Mouse (Mus musculus) thymus, postnatal 25 days (tissue): Measurements from ENCODE around the gene Il4ra.

Experiments
- DNase-seq: peaks from one replicate; pipeline ENCODE4 v3.0.0; 2022

Il4ra gene

DNA sequence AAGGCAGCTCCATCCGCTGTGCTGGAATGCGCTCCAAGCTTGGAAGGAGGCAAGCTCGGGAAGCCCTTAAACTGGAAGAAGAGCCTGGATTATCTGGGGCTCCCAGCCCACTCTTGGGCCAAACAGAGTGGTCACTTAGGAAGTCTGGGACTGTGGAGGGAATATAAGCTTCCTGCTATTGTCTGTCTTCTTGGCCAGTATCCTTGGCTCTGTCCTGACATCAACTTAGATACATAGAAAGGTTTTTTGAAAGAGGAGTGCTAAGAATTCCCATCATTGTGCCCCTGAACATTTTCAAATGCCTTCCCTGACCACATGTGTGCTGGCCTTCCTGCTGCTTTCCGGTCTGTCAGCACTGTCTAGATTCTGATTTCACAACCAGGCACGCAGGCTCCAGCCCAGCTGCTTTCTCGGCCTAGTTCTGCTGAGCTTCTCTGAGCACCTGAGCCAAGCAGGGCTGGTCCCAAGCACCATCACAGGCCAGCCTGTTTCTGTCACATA, 989 bp upstream of the Il4ra start:
- no peak for DNase-seq

DNA sequence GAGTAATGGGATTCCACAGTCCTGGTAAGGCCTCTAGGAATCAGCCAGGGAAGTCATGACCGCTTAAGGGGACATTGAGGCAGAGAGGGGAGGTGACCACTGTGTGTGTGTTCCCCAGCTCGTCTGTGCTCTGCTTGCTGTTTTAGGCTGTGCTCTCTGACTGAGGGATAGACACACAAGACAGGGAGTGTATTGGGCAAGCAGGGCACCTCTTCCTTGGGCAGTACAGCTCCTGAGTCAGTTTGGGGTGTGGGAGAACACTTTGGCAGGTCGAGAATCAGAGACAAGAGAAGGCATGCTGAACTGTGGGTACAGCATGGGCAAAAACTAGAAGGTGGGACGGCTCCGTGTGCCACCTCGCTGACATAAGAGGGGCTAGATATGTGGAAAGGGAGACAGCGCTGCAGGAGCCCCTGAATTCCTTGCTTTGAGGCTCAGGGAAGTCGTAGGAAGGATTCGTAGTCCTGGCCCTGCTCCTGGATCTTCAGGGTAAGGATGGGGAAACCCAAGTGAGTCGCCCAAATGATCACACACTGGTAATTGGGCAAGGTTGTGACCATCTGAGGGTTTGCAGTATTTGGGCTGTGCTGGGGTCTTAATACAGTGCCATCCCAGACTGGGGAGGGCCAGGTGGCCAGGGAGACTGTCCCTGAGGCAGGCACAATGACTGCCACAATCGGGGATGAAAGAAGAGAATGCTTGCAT, 1.1 kb downstream of the Il4ra start:
- DNase-seq = peak; percentile 35

DNA sequence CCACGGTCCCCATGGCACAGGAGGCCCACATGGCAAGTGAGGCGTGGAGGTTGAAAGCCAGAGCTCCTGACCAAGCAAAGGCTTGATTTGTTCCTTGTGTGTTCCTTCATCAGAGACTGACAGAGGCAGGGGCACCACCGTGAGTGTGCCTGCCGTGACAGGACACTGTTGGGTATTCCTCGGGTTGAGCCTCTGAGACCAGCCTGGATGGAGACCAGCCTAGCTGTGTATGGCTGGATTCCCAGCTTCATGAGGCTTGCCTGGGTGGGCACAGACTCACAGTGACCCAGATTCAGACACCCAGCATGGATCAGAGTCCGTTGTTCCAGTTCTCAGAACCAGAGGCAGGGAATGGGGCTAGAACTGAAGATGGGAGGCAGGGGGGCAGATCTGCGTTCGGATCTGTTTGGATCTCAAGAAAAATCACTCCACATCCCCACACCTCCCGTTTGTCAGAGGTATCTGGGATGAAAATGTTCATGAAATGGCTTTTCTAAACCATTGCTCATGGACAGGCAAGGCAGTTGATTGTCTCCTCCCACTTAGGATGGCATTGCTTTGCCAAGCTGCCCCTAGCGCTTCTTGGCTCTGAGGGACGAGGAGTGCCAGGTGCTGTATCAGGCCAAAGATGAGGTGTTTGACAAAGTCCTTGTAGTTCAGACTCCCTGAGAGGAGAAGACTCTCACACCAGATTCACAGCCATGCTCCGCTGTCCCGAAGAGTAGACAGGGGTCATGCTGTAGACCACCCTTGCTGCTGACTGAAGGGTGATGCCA, 1.9 kb downstream of the Il4ra start:
- DNase-seq = no peak

DNA sequence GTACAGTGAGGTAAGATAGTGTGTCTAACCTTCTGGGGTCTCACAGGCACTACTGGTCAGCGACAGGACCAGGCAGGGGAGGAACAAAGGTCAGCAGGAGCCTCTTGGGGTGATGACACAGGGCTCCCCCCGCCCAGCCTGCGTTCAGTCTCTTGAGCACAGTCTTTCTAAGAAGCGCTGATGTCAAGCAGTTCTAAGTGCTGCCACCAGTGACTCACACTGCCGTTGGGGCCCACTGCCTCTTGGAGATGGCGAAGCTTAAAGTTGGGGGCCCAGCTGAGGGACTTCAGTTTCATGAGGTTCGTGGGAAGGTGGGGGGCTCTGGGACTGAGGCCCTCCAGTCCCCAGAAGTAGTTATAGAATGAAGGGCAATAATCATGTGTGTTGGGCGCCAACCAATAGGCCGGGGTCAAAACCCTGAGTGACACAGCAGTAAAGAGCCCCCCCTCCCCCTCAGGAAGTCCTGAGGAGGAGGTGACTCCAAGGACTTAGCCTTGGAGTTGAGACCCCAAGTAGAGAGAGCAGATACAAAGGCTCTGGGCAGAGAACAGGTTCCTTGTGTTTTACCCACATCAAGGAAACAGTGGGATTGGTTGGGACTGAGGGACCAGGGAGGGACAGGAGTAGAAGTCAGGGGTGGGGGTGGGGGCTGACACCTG, 2.7 kb downstream of the Il4ra start:
- DNase-seq = peak; percentile 50

GRCm38 (mm10) chr7:125555351-125555872, 3.5 kb downstream of the Il4ra start:
- peak; percentile 50 for DNase-seq

DNA sequence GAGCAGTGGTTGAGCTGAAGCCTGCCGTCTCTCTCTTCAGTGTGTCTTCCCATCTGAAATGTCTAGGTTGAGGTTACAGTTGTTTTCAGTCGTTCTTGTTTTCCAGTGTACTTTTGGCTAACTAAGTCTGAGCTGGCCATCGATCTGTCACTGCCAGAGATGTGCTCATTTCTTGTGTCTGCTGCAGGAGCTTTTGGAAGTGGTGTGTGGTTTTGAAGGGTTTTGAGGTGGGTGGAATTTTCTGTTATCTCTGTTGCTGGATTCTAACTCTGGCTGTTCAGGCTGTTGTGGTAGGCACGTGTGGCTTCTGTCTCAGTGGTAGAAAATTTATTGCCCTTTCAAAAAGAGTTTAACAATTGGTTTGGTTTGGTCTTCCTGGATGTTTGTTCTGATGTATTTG, 4.2 kb downstream of the Il4ra start:
- peak; percentile 46 for DNase-seq

- peak; percentile 87 for DNase-seq
Measured at GRCm38 (mm10) chr7:125556865-125557264, 4.9 kb downstream of the Il4ra start.

DNA sequence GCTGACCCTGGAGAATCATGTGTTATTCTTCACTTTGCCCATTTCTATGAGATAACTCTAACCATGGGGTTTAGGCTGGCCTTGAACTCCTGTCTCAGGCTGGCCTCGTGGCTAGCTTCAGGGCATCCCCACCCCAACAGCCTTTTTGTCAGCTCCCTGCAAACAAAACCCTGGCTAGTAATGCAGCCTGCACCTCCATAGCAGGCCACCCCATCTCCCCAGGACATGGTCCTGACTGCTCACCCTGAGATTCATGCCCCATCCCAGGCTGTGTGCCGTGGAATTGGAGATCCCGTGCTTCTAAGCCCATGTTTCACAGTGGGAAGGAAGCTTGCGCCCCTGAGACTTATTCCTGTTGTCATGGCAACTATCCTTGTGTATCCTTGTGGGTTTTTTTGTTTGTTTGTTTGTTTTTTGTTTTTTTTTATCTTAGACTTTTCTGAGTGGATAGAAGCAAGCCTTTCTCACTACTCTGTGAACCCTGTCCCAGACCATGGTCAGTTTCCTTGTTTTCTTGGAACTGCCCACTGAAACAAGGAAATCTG, 6.6 kb downstream of the Il4ra start:
- no peak for DNase-seq

DNA sequence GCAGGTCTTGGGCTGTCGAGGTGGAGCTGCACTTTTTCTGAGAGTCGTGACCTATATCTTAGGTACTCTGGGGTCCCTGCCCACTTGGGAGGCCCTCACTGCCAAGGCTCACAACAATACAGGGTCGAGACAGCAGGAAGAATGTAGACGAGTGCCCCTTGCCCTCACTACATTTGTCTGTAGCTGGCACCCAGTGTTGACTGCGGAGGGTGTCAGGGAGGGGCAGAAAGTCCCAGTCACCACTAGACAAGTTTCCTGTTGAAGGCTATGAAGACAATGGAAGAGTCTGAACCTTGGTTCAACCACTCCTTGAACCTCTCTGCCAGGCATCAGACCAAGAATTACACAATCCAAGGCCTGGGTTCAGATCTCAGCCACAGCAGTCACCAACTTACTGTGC, 7.1 kb downstream of the Il4ra start:
- DNase-seq = peak; percentile 45

DNA sequence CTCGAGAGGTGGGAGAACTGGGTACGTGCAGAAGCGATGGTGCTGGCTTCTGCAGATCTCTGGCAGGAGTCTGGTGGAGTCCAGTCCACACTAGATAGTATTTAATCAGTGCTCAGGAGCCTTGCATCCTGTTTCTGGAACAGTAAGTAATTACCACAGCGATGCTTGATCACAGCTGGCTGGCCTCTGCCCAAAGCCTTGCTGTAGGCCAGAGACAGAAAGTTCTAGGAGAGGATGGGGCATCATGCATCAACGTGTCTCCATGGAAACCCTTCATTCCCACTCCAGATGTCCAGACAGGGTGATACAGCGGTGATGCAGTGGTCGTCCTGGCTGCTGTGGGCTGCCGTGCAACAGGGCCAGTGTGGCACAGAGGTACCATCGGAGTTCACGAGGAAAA, 7.6 kb downstream of the Il4ra start:
- no peak for DNase-seq

GRCm38 (mm10) chr7:125560146-125560785, 8.3 kb downstream of the Il4ra start:
- peak; percentile 47 for DNase-seq

DNA sequence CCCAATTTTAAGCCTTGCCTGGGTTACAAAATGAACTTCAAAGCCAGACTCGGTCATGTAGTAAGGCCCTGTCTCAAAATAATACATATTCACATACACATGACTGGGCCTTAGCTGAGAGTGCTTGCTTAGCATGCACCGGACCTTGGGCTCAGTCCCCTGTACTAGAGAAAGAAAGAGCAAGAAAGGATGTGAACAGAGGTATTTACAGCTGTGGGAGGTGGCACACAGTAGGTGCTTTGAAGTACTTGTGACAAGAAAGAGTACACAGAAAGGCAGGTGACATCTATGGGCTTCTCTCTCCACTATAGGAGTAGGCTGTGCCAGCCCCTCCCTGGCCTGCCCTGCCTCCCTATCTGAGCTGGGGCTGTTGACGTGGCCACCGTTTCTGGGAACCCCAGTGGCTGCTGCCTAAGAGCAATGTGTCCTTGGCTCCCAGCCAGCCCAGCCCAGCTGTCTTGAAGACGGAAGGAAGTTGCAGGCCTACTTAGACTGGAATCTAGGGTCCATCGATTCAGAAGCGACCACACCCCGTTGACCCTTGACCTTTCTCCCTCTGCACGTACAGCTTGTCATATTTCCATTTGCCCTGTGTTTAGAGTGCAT, 9.3 kb downstream of the Il4ra start:
- peak; percentile 52 for DNase-seq

DNA sequence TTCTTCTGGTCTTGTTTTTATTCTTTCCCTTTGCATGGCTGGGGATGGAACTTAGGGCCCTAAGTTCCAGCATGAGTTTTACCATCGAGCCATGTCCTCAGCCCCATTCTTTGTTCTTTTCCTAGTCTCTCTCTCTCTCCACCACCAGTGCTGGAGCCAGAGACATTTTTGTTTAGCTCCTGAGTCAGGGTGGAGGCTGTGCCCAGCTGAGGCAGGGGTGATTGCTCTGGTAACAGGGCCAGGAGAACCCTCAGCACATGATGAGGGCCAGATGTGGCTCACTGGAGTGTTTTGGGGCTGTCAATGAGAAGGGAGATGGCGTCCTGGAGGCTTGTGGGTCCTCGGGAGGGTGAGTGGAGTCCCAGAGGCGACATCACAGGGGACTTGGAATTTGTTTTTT, 10.5 kb downstream of the Il4ra start:
- no peak for DNase-seq

DNA sequence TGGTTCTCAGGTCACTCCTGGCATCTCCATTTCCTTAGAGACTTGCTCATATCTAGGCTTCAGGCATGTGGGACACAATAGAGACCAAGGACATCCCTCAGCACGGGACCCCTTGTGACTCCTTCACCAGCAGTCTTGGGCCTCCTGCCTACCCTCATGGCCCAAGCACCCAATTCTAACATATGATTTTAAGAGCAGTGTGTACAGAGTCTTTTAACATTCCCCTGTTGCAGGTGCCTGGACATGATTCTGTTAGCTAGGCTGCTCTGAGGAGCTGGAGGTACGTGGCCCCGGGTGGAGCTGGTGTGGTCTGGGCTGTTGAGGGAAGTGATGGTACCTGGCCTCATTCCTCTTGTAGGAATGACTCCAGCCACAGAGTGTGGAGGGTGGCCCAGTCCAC, 11.2 kb downstream of the Il4ra start:
- no peak for DNase-seq

GRCm38 (mm10) chr7:125564316-125565024, 12.6 kb downstream of the Il4ra start:
- no peak for DNase-seq

GRCm38 (mm10) chr7:125565516-125566285, 13.8 kb downstream of the Il4ra start:
- no peak for DNase-seq

DNA sequence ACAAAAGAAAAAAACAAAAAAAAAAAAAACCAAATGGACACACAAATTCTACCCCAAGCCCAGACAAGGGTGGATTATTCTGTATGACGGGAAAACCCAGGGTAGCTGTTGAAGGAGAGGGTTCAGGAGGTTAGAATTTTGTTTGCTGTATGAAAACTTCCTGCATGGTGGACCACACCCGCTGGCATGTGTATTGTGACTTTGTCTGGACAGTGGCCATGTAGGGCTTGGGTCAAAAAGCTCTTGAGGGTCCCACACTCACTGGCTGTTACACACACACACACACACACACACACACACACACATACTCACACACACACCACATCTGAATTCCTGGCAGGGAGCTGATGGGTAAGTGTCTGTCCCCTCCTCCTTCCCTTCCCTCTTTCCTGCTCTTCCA, 14.5 kb downstream of the Il4ra start:
- DNase-seq = no peak

DNA sequence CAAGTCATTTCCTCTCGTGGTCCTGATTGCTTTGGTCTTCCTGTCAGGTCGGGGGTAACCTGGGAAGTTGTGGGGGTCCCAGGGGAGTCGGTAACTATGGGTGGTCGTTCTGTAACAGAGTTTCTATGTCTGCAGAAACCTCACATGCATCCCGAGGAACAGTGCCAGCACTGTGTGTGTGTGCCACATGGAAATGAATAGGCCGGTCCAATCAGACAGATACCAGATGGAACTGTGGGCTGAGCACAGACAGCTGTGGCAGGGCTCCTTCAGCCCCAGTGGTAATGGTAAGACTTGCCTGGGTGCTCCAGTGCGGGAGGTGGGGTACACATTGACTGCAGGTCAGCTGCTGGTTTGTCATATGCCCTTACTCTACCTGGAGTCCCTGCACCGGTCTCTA, 17.0 kb downstream of the Il4ra start:
- DNase-seq = no peak

DNA sequence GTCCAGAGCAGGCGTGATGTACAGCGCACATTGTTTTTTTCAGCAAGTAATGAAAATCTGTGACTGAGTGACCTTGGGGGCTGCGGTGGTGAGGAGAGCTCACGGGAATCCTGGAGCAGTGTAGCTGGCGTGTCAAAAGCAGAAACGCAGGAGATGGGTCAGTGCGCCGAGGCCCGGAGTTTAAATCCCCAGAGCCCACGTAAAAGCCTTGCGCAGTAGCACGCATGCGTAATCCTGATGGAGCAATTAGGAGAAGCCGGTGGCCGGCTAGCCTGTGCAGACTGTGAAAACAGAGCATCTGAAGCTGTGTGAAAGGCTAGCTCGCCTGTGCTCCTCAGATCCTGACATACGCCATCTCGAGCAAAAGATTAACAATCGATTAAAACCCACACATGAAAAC, 20.0 kb downstream of the Il4ra start:
- no peak for DNase-seq

- no peak for DNase-seq
Measured at GRCm38 (mm10) chr7:125572737-125573136, 20.8 kb downstream of the Il4ra start.

DNA sequence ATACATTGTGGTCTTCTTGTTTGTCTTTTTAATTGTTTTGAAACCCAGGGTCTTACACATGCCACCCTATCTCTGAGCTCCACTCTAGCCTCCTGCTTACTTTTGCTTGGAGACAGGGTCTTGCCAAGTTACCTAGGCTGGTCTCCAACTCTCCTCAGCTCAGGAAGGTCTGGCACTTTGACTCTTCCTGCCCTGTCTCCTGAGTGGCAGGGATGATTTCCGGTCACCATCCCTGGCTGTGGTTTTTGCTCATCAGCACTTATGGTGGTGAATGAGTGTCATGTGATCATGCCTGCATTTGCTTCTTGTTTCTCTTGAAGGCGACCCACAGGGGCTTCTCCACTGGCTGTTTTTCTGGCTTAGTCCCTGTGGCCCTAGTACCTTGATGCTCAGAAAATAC, 21.9 kb downstream of the Il4ra start:
- DNase-seq = no peak
